Mouse (Mus musculus) heart, embryonic 11.5 days (tissue): ENCODE results near the gene Ampd3. TPM values are rescaled to one million over a fixed set of nuclear protein-coding genes. Genes with fewer than 3 reads are reported as not detected.

Experiments
- ATAC-seq: fragments of 200-750 bp; cut with Nextera tagmentation; replicated peaks from 2 replicates; pipeline ENCODE4 v1.8.0; 2017; ENCODE audit warnings: moderate library complexity; ENCODE audit not compliant: insufficient number of reproducible peaks, low FRiP score, low TSS enrichment
- H3K27ac ChIP-seq: fragments of 300-500 bp; sonication (generic); 2 replicates; pipeline ENCODE4 v1.5.1; 2014; ENCODE audit warnings: mild to moderate bottlenecking, low read depth, low read length
- H3K27me3 ChIP-seq: fragments of 300-500 bp; sonication (generic); 2 replicates; pipeline ENCODE4 v1.6.1; 2014; ENCODE audit warnings: mild to moderate bottlenecking, low read length, mixed read lengths; ENCODE audit not compliant: control insufficient read depth, insufficient read depth
- H3K36me3 ChIP-seq: fragments of 300-500 bp; sonication (generic); 2 replicates; pipeline ENCODE4 v1.6.1; 2014; ENCODE audit warnings: mild to moderate bottlenecking, low read length, moderate library complexity, mixed read lengths; ENCODE audit not compliant: control insufficient read depth, insufficient read depth
- H3K4me1 ChIP-seq: fragments of 300-500 bp; sonication (generic); 2 replicates; pipeline ENCODE4 v1.6.1; 2014; ENCODE audit warnings: low read length; ENCODE audit not compliant: control insufficient read depth, insufficient read depth
- H3K4me2 ChIP-seq: fragments of 300-500 bp; sonication (generic); 2 replicates; pipeline ENCODE4 v1.6.1; 2014; ENCODE audit warnings: mild to moderate bottlenecking, moderate library complexity
- H3K4me3 ChIP-seq: fragments of 300-500 bp; sonication (generic); 2 replicates; pipeline ENCODE4 v1.5.1; 2014; ENCODE audit warnings: low read depth, low read length
- H3K9ac ChIP-seq: fragments of 300-500 bp; sonication (generic); 2 replicates; pipeline ENCODE4 v1.6.1; 2014; ENCODE audit warnings: mild to moderate bottlenecking, low read depth, low read length, moderate library complexity
- H3K9me3 ChIP-seq: fragments of 300-500 bp; sonication (generic); replicated peaks from 2 replicates; pipeline ENCODE4 v1.6.1; 2016; ENCODE audit warnings: low read length; ENCODE audit not compliant: control insufficient read depth
- WGBS: fragments of 180-500 bp; shearing (Covaris S2); extraction: QIAGEN DNeasy Blood & Tissue Kit; methylation state at CpG from one replicate; pipeline ENCODE4 v1.1.7; 2014; ENCODE audit not compliant: insufficient replicate concordance; 5-methylcytosine and 5-hydroxymethylcytosine counted together
- polyA plus RNA-seq: library from polyadenylated mRNA; unstranded; fragments of >200 nt; fragmentation: Nextera tagmentation; extraction: Ambion mirVana; gene quantifications from 2 replicates; pipeline ENCODE4 v1.2.1, GENCODE M21; 2014

The Ampd3 gene
- polyA plus RNA-seq, 1 experiment from 2014 or later: 8.9 TPM

DNA sequence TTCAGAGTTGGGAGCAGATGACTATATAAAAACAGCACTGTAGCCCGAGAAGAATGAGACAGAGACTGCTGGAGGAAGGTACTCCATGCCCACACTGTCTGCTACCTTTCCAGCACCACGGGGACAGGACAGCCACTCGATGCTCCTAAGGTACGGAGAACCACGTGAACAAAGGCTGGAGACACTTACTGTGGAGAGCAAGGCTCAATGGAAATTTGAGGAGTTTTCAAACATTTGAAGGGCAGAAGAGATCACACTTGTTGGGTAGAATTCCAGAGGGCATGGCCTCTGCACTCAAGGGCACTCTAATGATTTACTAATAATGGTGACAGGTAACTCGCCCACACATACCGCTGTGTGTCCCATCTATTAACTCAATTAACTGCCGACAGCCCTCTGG lies 55.1 kb downstream of the Ampd3 start:
- H3K27ac ChIP-seq: no peak overlapping the region
- H3K4me2 ChIP-seq: no peak overlapping the region
- no peaks in the 10 kb centered on the region for H3K9me3 ChIP-seq
- peaks cover 5% of the 10 kb centered on the region; the same call in 1 of the 2 replicates for H3K36me3 ChIP-seq
- ATAC-seq: no peak
- no peak overlapping the region for H3K4me3 ChIP-seq
- no peak overlapping the region for H3K9ac ChIP-seq
- 75% methylated on average over 8 of the region's 8 CpGs for WGBS
- H3K27me3 ChIP-seq: no peaks in the 10 kb centered on the region
- H3K4me1 ChIP-seq: peaks cover 33% of the 10 kb centered on the region

DNA sequence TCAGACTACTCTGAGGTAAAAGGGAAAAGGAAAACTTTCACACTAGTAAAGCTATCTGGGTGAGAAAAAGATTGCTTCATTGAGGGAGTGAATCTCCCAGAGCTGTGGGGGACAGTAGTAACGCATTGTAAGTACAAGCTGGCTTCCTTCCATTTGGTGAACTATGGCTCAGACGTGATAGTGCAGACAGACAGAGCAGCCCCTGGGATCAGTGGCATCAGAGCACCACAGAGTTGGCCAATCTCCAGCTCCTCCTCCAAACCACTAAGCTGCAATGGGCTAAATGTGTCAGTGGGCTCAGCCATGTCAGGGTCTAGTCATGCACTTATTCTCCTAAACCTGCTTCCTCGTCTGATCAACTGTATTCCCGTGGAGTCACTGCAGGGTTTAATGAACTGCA lies 55.6 kb downstream of the Ampd3 start:
- Histone ChIP-seq H3K9ac (no peak overlapping the region), H3K36me3 (peaks cover 5% of the 10 kb centered on the region; the same call in 1 of the 2 replicates), H3K27ac (no peak overlapping the region), H3K4me3 (no peak overlapping the region), H3K27me3 (no peaks in the 10 kb centered on the region), H3K9me3 (no peaks in the 10 kb centered on the region), H3K4me1 (peaks cover 28% of the 10 kb centered on the region), H3K4me2 (no peak overlapping the region)
- ATAC-seq: no peak
- WGBS: 61% methylated on average over 4 of the region's 4 CpGs

DNA sequence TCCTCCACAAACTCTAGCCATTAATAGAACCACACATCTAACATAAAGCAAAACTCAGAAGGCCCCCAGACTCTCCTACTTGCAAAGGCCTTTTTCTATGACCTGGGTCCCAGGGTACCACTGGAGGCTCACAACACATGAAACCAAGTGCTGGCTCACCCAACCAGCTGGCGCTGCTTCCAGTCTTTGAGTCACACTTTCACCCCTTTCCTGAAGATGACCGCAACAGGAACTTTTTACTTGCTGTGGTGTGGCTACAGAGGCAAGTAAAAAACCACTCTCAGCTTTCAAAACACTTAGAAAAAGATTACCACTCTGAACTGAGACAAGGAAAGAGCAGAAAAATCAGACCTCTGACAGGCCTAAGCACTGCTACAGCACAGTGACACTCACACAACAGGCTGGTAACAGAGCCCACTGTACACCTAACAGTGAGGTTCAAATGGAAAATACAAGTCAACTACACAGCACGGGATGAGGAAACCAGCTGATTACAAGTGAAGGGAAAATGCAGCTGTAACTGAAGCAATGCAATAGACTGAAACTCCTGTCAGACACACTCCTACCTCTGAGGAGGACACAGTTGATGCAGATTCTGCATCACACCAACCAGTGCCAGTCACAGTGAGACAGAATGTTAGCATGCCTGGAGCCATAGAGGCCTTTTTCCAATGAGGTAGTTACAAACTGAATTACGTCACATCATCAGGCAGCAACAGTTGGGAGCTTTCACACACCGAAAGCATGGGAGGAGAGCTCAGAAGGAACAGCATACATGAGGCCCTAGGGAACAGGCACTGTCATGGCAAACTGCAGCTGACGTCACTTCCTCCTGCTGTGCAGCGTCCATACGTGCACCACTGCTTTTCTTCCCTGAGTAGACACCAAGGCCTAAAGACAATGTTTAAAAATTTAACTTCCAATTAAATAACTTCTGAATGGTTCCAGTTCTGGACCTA lies 56.3 kb downstream of the Ampd3 start:
- Histone ChIP-seq H3K27me3 (no peaks in the 10 kb centered on the region), H3K36me3 (peaks cover 5% of the 10 kb centered on the region; the same call in 1 of the 2 replicates), H3K4me1 (peaks cover 23% of the 10 kb centered on the region), H3K4me3 (no peak overlapping the region), H3K27ac (no peak overlapping the region), H3K9me3 (no peaks in the 10 kb centered on the region), H3K4me2 (no peak overlapping the region), H3K9ac (no peak overlapping the region)
- ATAC-seq: no peak
- WGBS: 87% methylated on average over 8 of the region's 8 CpGs

DNA sequence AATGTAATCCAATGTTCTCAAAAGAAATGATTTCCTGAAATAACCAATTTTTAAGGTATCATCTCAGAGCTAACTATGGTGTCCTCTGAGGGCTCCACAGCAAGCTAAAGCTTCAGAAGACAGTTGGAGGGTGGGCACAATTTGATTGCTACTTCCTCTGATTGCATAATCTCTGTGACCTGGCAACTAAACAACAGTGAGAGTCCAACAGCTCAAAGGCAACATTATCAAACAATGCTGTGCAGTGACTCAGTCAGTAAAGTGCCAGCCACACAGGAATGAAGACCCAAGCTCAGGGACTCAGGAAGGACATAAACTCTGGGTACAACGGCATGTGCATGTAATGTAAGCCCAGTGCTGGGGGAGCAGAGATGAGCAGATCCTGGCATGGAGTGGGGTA lies 65.0 kb downstream of the Ampd3 start:
- H3K4me1 ChIP-seq: no peaks in the 10 kb centered on the region
- H3K27ac ChIP-seq: no peak overlapping the region
- H3K36me3 ChIP-seq: no peaks in the 10 kb centered on the region; the same call in none of the 2 replicates
- no peaks in the 10 kb centered on the region for H3K9me3 ChIP-seq
- no peak for ATAC-seq
- WGBS: 72% methylated on average over 1 of the region's 1 CpGs
- H3K4me3 ChIP-seq: no peak overlapping the region
- H3K4me2 ChIP-seq: no peak overlapping the region
- no peak overlapping the region for H3K9ac ChIP-seq
- H3K27me3 ChIP-seq: no peaks in the 10 kb centered on the region

DNA sequence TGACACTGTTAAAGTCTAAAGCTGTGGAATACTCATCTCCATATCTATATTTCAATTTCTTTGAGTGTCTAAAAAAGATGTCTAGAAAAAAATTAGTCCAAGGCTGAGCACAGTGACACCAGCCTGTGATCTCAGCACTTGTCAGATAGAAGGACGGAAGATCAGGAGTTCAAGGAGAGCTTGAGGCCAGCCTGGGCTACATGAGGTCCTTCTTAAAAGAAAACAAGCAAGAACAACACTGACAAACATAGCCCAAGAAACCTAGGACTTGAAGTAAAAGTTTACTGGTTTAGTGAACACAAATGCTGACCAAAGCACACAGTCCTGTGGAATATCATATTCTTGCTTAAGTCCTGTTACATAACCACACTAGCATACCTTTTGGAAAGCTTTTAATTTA lies 66.0 kb downstream of the Ampd3 start:
- Histone ChIP-seq H3K4me1 (no peaks in the 10 kb centered on the region), H3K9me3 (no peaks in the 10 kb centered on the region), H3K27me3 (no peaks in the 10 kb centered on the region), H3K36me3 (no peaks in the 10 kb centered on the region; the same call in none of the 2 replicates), H3K27ac (no peak overlapping the region), H3K4me3 (no peak overlapping the region), H3K9ac (no peak overlapping the region), H3K4me2 (no peak overlapping the region)
- WGBS: 88% methylated on average over 1 of the region's 1 CpGs
- ATAC-seq: no peak

DNA sequence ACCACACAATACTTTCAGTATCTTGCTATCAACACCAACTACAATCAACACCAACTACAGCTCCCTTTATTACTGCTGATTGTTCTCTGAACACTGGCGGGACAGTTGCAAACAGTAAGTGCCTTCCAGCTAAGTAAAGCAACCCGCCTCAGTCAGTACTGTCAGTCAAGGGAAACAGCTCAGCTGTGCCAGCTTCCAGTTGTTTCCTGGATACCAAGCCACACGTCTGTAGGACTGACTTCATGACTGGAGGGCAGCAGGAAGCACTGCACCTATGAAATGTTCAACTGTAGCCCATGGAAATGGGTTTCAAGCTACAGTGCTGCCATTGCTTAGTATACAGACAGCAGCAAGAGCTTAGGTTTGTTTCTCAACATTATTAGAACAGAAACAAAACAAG lies 66.5 kb downstream of the Ampd3 start:
- H3K4me2 ChIP-seq: no peak overlapping the region
- H3K4me1 ChIP-seq: no peaks in the 10 kb centered on the region
- no peak overlapping the region for H3K27ac ChIP-seq
- ATAC-seq: no peak
- no peaks in the 10 kb centered on the region; the same call in none of the 2 replicates for H3K36me3 ChIP-seq
- no peaks in the 10 kb centered on the region for H3K9me3 ChIP-seq
- H3K27me3 ChIP-seq: no peaks in the 10 kb centered on the region
- 50% methylated on average over 3 of the region's 3 CpGs for WGBS
- H3K4me3 ChIP-seq: no peak overlapping the region
- H3K9ac ChIP-seq: no peak overlapping the region

DNA sequence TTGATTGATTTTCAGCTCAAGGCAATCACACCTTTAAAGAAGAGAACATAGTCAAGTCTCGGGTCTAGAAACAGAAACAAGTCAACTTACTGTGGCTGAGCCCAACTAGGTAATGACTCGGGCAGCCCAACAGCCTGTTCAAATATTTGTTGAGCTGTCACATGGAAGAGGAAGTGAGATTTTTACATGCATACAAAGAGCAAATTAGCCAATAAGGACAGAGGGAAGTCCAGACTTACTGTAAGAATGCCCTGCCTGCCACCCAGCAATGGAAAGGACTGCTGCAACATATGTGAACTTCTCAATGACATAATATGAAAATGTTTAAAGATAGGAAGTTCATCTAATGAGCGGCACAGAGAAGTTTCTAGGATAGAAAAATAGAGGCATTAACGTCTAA lies 72.3 kb downstream of the Ampd3 start:
- Histone ChIP-seq H3K27ac (no peak overlapping the region), H3K4me1 (no peaks in the 10 kb centered on the region), H3K9me3 (no peaks in the 10 kb centered on the region), H3K27me3 (no peaks in the 10 kb centered on the region), H3K9ac (no peak overlapping the region), H3K4me2 (no peak overlapping the region), H3K4me3 (no peak overlapping the region), H3K36me3 (no peaks in the 10 kb centered on the region)
- no peak for ATAC-seq
- 73% methylated on average over 4 of the region's 4 CpGs for whole genome bisulfite sequencing

DNA sequence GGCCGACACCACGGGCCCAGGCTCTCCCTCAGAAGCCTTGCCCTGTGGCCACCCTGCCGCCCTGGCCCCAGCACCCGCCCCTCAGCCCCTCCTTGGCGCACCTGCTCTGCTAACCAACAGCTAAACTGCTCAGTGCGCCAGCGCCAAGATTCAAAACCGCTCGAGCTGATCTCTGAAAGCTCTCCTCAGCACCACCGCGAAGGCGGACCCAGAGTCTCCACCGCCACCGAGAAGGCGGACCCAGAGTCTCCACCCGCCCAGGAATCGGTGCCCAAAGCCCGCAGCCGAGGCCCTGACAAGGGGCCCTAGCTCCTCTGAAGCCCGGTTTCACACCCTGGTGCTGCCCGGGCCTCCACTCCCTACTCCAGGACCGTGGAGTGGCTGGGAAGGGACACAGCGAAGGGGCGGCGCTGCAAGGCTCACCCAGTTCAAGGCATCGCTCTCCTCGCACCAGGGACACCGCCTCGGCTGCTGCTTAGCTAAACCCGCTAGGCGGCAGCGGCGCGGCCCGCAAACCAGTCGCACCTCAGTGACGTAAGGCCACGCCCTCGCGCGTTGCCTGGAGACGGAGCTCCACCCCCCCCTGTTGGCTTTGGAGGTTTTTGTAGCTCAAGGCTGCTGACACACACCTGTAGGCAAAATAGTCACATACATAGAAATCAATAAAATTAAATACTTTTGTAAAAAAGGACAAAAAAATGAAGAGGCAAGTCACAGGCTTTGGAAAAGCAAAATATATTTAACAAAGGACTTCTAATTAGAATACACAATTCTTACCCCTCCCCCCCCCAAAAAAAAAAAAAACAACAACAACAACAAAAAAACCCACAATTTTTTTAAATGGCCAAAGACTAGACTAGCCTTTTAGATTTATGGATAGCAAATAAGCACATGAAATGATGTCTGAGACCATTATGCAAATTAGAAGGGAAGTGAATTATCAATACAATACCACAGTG lies 76.2 kb downstream of the Ampd3 start, which contains the start of gene Rnf141:
Rnf141 (minus strand) TSS at position 542 of the 959 bp plus-strand sequence.
- Histone ChIP-seq H3K9me3 (no peaks in the 10 kb centered on the region), H3K4me3 (peak within 1 kb of the TSS; percentile 76), H3K27me3 (no peaks in the 10 kb centered on the region), H3K4me1 (no peaks in the 10 kb centered on the region), H3K4me2 (peak within 1 kb of the TSS; percentile 73), H3K27ac (peak within 1 kb of the TSS; percentile 89), H3K36me3 (no peaks in the 10 kb centered on the region), H3K9ac (peak within 1 kb of the TSS; percentile 87)
- under 1% methylated on average over 42 of the region's 42 CpGs for WGBS
- peak; percentile 90 for ATAC-seq
